Mouse (Mus musculus) heart, adult 2 months (tissue): Measurements from ENCODE around the gene Ankrd33b.

ENCODE experiments used
- CTCF ChIP-seq: fragments of 200-600 bp; IDR thresholded peaks from 2 replicates; pipeline ENCODE4 v1.8.1; 2022; ENCODE audit warnings: antibody characterized with exemption, mild to moderate bottlenecking, moderate library complexity
- EP300 ChIP-seq: fragments of 200-500 bp; IDR thresholded peaks from 2 replicates; pipeline ENCODE4 v1.6.1; 2011; ENCODE audit warnings: low read depth, low read length, control low read depth; ENCODE audit not compliant: insufficient read depth
- POLR2A ChIP-seq: fragments of 200-500 bp; IDR thresholded peaks from 2 replicates; pipeline ENCODE4 v1.6.1; 2011; ENCODE audit warnings: mild to moderate bottlenecking, low read depth, low read length, control low read depth; ENCODE audit not compliant: insufficient read depth

DNA sequence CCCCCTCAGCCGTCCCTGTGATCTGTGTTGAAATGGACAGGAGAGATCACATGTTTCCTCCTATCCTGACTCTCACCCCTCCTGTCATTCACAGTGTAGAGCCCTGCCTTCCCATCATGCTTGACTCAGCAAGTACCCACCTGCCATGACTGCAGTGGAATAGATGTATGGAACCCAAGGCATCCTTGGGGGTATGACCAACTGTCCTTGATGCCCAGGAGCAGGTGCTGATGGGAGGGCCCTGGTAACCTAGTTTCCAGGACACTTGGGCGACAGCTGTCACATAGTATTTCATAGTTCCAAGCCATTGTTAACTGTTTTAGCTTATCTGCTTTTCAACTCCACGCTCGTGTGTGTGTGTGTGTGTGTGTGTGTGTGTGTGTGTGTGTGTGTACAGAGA, 98.0 kb downstream of the Ankrd33b start:
- TF ChIP-seq CTCF (no peak), POLR2A (no peak), EP300 (no peak)
